Mouse (Mus musculus): ENCODE measurements around the gene Gprin1. TPM values are rescaled to one million over a fixed set of nuclear protein-coding genes. Genes with fewer than 3 reads are reported as not detected.

Gprin1 gene
- polyA plus RNA-seq, 1 experiment from 2014 or later: not detected

- no peak for ATAC-seq (replicated peaks; ENCODE audit: extremely low read depth, insufficient read depth, low FRiP score)
- Histone ChIP-seq H3K4me2 (ENCODE audit: low read depth, low read length) (no peak overlapping the region), H3K9me3 (replicated peaks; ENCODE audit: control insufficient read depth, low read length) (no peaks in the 10 kb centered on the region), H3K4me1 (ENCODE audit: control insufficient read depth, insufficient read depth, low read length) (peaks cover 3% of the 10 kb centered on the region; the same call in 1 of the 2 replicates), H3K27me3 (ENCODE audit: control insufficient read depth, insufficient read depth, low read length) (peaks cover 54% of the 10 kb centered on the region), H3K4me3 (ENCODE audit: low read length) (no peak overlapping the region), H3K27ac (ENCODE audit: low read length) (no peak overlapping the region), H3K36me3 (ENCODE audit: control insufficient read depth, insufficient read depth) (no peaks in the 10 kb centered on the region), H3K9ac (ENCODE audit: low read length) (no peak overlapping the region)
- WGBS: 7% methylated on average over 9 of the region's 9 CpGs
These were observed 5.6 kb upstream of the Gprin1 start for GRCm38 (mm10) chr13:54755201-54755830.

GRCm38 (mm10) chr13:54754169-54755080 lies 4.8 kb upstream of the Gprin1 start:
- peaks cover 54% of the 10 kb centered on the region for H3K27me3 ChIP-seq (ENCODE audit: control insufficient read depth, insufficient read depth, low read length)
- ATAC-seq (replicated peaks; ENCODE audit: extremely low read depth, insufficient read depth, low FRiP score): no peak
- peaks cover 8% of the 10 kb centered on the region for H3K4me1 ChIP-seq (ENCODE audit: control insufficient read depth, insufficient read depth, low read length)
- no peaks in the 10 kb centered on the region for H3K9me3 ChIP-seq (replicated peaks; ENCODE audit: control insufficient read depth, low read length)
- no peak overlapping the region for H3K9ac ChIP-seq (ENCODE audit: low read length)
- no peak overlapping the region for H3K27ac ChIP-seq (ENCODE audit: low read length)
- H3K4me3 ChIP-seq (ENCODE audit: low read length): no peak overlapping the region
- no peak overlapping the region for H3K4me2 ChIP-seq (ENCODE audit: low read depth, low read length)
- WGBS: 30% methylated on average over 12 of the region's 12 CpGs
- no peaks in the 10 kb centered on the region for H3K36me3 ChIP-seq (ENCODE audit: control insufficient read depth, insufficient read depth)

- Histone ChIP-seq H3K27ac (ENCODE audit: low read length) (no peak overlapping the region), H3K36me3 (ENCODE audit: control insufficient read depth, insufficient read depth) (no peaks in the 10 kb centered on the region), H3K27me3 (ENCODE audit: control insufficient read depth, insufficient read depth, low read length) (peaks cover 54% of the 10 kb centered on the region), H3K9me3 (replicated peaks; ENCODE audit: control insufficient read depth, low read length) (no peaks in the 10 kb centered on the region), H3K4me2 (ENCODE audit: low read depth, low read length) (no peak overlapping the region), H3K4me1 (ENCODE audit: control insufficient read depth, insufficient read depth, low read length) (peaks cover 6% of the 10 kb centered on the region), H3K9ac (ENCODE audit: low read length) (no peak overlapping the region), H3K4me3 (ENCODE audit: low read length) (no peak overlapping the region)
- WGBS: 51% methylated on average over 6 of the region's 6 CpGs
- no peak for ATAC-seq (replicated peaks; ENCODE audit: extremely low read depth, insufficient read depth, low FRiP score)
These were observed 4.1 kb upstream of the Gprin1 start for GRCm38 (mm10) chr13:54753733-54754132.

- no peak overlapping the region for H3K27ac ChIP-seq (ENCODE audit: low read length)
- H3K9me3 ChIP-seq (replicated peaks; ENCODE audit: control insufficient read depth, low read length): no peaks in the 10 kb centered on the region
- H3K27me3 ChIP-seq (ENCODE audit: control insufficient read depth, insufficient read depth, low read length): peaks cover 61% of the 10 kb centered on the region
- H3K4me1 ChIP-seq (ENCODE audit: control insufficient read depth, insufficient read depth, low read length): peaks cover 5% of the 10 kb centered on the region
- no peaks in the 10 kb centered on the region for H3K36me3 ChIP-seq (ENCODE audit: control insufficient read depth, insufficient read depth)
- H3K9ac ChIP-seq (ENCODE audit: low read length): no peak overlapping the region
- no peak for ATAC-seq (replicated peaks; ENCODE audit: extremely low read depth, insufficient read depth, low FRiP score)
- no peak overlapping the region for H3K4me2 ChIP-seq (ENCODE audit: low read depth, low read length)
- 51% methylated on average over 10 of the region's 10 CpGs for WGBS
- no peak overlapping the region for H3K4me3 ChIP-seq (ENCODE audit: low read length)
These were observed 3.0 kb upstream of the Gprin1 start for GRCm38 (mm10) chr13:54752656-54753055.

GRCm38 (mm10) chr13:54750699-54751098 lies 1.0 kb upstream of the Gprin1 start:
- Histone ChIP-seq H3K4me2 (ENCODE audit: low read depth, low read length) (no peak overlapping the region), H3K4me3 (ENCODE audit: low read length) (no peak overlapping the region), H3K36me3 (ENCODE audit: control insufficient read depth, insufficient read depth) (no peaks in the 10 kb centered on the region), H3K9ac (ENCODE audit: low read length) (no peak overlapping the region), H3K9me3 (replicated peaks; ENCODE audit: control insufficient read depth, low read length) (no peaks in the 10 kb centered on the region), H3K4me1 (ENCODE audit: control insufficient read depth, insufficient read depth, low read length) (peaks cover 5% of the 10 kb centered on the region), H3K27ac (ENCODE audit: low read length) (no peak overlapping the region), H3K27me3 (ENCODE audit: control insufficient read depth, insufficient read depth, low read length) (peaks cover 64% of the 10 kb centered on the region)
- no peak for ATAC-seq (replicated peaks; ENCODE audit: extremely low read depth, insufficient read depth, low FRiP score)
- 3% methylated on average over 8 of the region's 8 CpGs for WGBS

GRCm38 (mm10) chr13:54749061-54749863 lies 412 bp downstream of the Gprin1 start:
- WGBS: 3% methylated on average over 69 of the region's 100 CpGs
- ATAC-seq (replicated peaks; ENCODE audit: extremely low read depth, insufficient read depth, low FRiP score): peak; percentile 68
- Histone ChIP-seq H3K27ac (ENCODE audit: low read length) (no peak overlapping the region), H3K4me1 (ENCODE audit: control insufficient read depth, insufficient read depth, low read length) (peaks cover 5% of the 10 kb centered on the region), H3K9ac (ENCODE audit: low read length) (no peak overlapping the region), H3K9me3 (replicated peaks; ENCODE audit: control insufficient read depth, low read length) (no peaks in the 10 kb centered on the region), H3K36me3 (ENCODE audit: control insufficient read depth, insufficient read depth) (no peaks in the 10 kb centered on the region), H3K4me2 (ENCODE audit: low read depth, low read length) (peak overlapping the region; percentile 84), H3K4me3 (ENCODE audit: low read length) (peak overlapping the region; percentile 56), H3K27me3 (ENCODE audit: control insufficient read depth, insufficient read depth, low read length) (peaks cover 55% of the 10 kb centered on the region)

GRCm38 (mm10) chr13:54748721-54749060 lies 983 bp downstream of the Gprin1 start:
- Histone ChIP-seq H3K4me1 (ENCODE audit: control insufficient read depth, insufficient read depth, low read length) (peaks cover 5% of the 10 kb centered on the region), H3K9ac (ENCODE audit: low read length) (no peak overlapping the region), H3K27me3 (ENCODE audit: control insufficient read depth, insufficient read depth, low read length) (peaks cover 58% of the 10 kb centered on the region), H3K36me3 (ENCODE audit: control insufficient read depth, insufficient read depth) (no peaks in the 10 kb centered on the region), H3K9me3 (replicated peaks; ENCODE audit: control insufficient read depth, low read length) (no peaks in the 10 kb centered on the region), H3K4me2 (ENCODE audit: low read depth, low read length) (no peak overlapping the region), H3K4me3 (ENCODE audit: low read length) (no peak overlapping the region), H3K27ac (ENCODE audit: low read length) (no peak overlapping the region)
- ATAC-seq (replicated peaks; ENCODE audit: extremely low read depth, insufficient read depth, low FRiP score): no peak
- 51% methylated on average over 10 of the region's 10 CpGs for WGBS

- WGBS: 81% methylated on average over 8 of the region's 8 CpGs
- no peak overlapping the region for H3K4me2 ChIP-seq (ENCODE audit: low read depth, low read length)
- no peak overlapping the region for H3K9ac ChIP-seq (ENCODE audit: low read length)
- ATAC-seq (replicated peaks; ENCODE audit: extremely low read depth, insufficient read depth, low FRiP score): no peak
- H3K27me3 ChIP-seq (ENCODE audit: control insufficient read depth, insufficient read depth, low read length): peaks cover 58% of the 10 kb centered on the region
- H3K9me3 ChIP-seq (replicated peaks; ENCODE audit: control insufficient read depth, low read length): no peaks in the 10 kb centered on the region
- H3K4me3 ChIP-seq (ENCODE audit: low read length): no peak overlapping the region
- H3K4me1 ChIP-seq (ENCODE audit: control insufficient read depth, insufficient read depth, low read length): peaks cover 5% of the 10 kb centered on the region
- H3K36me3 ChIP-seq (ENCODE audit: control insufficient read depth, insufficient read depth): no peaks in the 10 kb centered on the region
- no peak overlapping the region for H3K27ac ChIP-seq (ENCODE audit: low read length)
These were observed 1.5 kb downstream of the Gprin1 start for GRCm38 (mm10) chr13:54748190-54748589.
